Mouse (Mus musculus) neural tube, embryonic 11.5 days (tissue): ENCODE data around the gene Fam166a. TPM values are rescaled to one million over a fixed set of nuclear protein-coding genes. Genes with fewer than 3 reads are reported as not detected.

ENCODE experiments used
- ATAC-seq: fragments of 200-750 bp; cut with Nextera tagmentation; 2 replicates; pipeline ENCODE4 v1.8.0; 2017; ENCODE audit warnings: moderate number of reproducible peaks, mild to moderate bottlenecking, moderate TSS enrichment, moderate library complexity; ENCODE audit not compliant: insufficient read depth, low FRiP score, low TSS enrichment
- DNase-seq: peaks from one replicate; pipeline ENCODE4 v3.0.0-alpha.2; 2015; ENCODE audit warnings: low spot score
- H3K27ac ChIP-seq: fragments of 300-500 bp; sonication (generic); 2 replicates; pipeline ENCODE4 v1.5.1; 2014; ENCODE audit warnings: low read depth, mild to moderate bottlenecking, low read length
- H3K27me3 ChIP-seq: fragments of 300-500 bp; sonication (generic); 2 replicates; pipeline ENCODE4 v1.6.1; 2014; ENCODE audit warnings: mild to moderate bottlenecking, low read length, mixed read lengths; ENCODE audit not compliant: control insufficient read depth, insufficient read depth
- H3K36me3 ChIP-seq: fragments of 300-500 bp; sonication (generic); 2 replicates; pipeline ENCODE4 v1.6.1; 2014; ENCODE audit warnings: mild to moderate bottlenecking, low read length, moderate library complexity, mixed read lengths; ENCODE audit not compliant: control insufficient read depth, insufficient read depth
- H3K4me1 ChIP-seq: fragments of 300-500 bp; sonication (generic); 2 replicates; pipeline ENCODE4 v1.6.1; 2014; ENCODE audit warnings: low read length, mixed read lengths; ENCODE audit not compliant: control insufficient read depth, insufficient read depth
- H3K4me2 ChIP-seq: fragments of 300-500 bp; sonication (generic); 2 replicates; pipeline ENCODE4 v1.6.1; 2014; ENCODE audit warnings: low read depth, mild to moderate bottlenecking, moderate library complexity
- H3K4me3 ChIP-seq: fragments of 300-500 bp; sonication (generic); 2 replicates; pipeline ENCODE4 v1.5.1; 2014; ENCODE audit warnings: low read depth, low read length
- H3K9ac ChIP-seq: fragments of 300-500 bp; sonication (generic); 2 replicates; pipeline ENCODE4 v1.6.1; 2014; ENCODE audit warnings: mild to moderate bottlenecking, low read length
- H3K9me3 ChIP-seq: fragments of 300-500 bp; sonication (generic); 2 replicates; pipeline ENCODE4 v1.6.1; 2016; ENCODE audit warnings: low read length; ENCODE audit not compliant: control insufficient read depth
- WGBS: fragments of 180-500 bp; shearing (Covaris S2); extraction: QIAGEN DNeasy Blood & Tissue Kit; methylation state at CpG from one replicate; pipeline ENCODE4 v1.1.7; 2014; 5-methylcytosine and 5-hydroxymethylcytosine counted together
- polyA plus RNA-seq: library from polyadenylated mRNA; unstranded; fragments of >200 nt; fragmentation: Nextera tagmentation; extraction: Ambion mirVana; gene quantifications from 2 replicates; pipeline ENCODE4 v1.2.1, GENCODE M21; 2014

Gene Fam166a
- polyA plus RNA-seq, 1 experiment from 2014 or later, result not detected

- ATAC-seq (no peak), DNase-seq (no peak)
- Histone ChIP-seq H3K4me3 (peak within 1 kb of the TSS; percentile 78), H3K4me2 (peak within 1 kb of the TSS; percentile 79), H3K9me3 (no peaks in the 10 kb centered on the region), H3K36me3 (no peaks in the 10 kb centered on the region), H3K4me1 (peaks cover 11% of the 10 kb centered on the region), H3K9ac (peak within 1 kb of the TSS; percentile 76), H3K27me3 (no peaks in the 10 kb centered on the region), H3K27ac (peak within 1 kb of the TSS; percentile 89)
- WGBS, result 0% methylated on average over 17 of the region's 17 CpGs
These were observed 5.9 kb downstream of the Fam166a start, which contains the start of gene Tubb4b for GRCm38 (mm10) chr2:25224492-25224765. Gene Tubb4b, minus strand, starts transcription at chr2:25224702.

DNA sequence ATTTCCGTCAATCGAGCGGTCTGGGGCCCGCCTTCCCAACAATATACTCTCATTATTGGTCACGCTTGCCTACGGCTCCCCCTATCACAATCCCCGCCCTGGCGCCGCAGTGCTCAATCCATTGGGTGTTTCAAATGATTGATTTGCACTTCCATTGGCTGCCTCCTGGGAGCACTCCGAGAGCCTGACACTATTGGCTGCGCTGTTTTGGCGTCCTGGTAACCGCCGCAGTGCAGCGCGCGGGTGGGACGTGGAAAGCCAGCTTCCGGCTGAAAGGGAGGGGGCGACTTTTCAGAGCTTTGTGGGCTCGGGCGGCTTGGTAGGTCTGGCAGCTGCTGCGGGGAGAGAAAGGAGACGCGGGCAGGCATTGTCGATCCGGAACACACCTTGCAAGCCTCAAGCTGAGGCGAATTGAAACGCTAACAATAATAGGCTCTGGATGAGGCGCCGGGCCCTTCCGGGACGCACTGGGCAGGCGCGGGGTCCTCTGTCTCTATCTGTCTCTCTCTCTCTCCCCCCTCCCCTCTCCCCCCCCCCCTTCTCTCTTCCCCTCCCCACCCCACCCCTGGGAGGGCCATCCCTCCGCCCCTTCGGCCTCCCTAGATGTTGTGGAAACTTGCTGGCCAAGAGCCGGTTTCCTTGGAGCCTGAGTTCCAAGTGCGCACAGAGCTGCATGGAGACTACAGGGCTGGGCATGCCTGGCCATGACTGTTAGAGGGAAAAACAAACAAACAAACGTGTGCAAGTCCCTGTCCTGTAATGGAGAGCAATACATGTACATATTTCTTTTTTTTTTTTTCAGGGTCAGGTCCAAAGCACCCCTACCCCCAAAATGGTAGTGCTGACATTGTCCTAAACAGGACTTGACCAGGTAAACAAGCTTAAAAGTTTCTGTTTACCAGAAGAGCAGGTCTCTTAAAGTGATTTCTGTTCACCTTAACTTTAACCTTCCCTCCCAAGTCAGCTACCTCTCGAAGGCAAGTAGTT, 6.5 kb downstream of the Fam166a start:
- H3K27ac ChIP-seq, result peak overlapping the region; percentile 89
- 2% methylated on average over 39 of the region's 41 CpGs for WGBS
- peak overlapping the region; percentile 70 for H3K9ac ChIP-seq
- H3K4me2 ChIP-seq, result peak overlapping the region; percentile 54
- peak overlapping the region; percentile 78 for H3K4me3 ChIP-seq
- peaks cover 11% of the 10 kb centered on the region for H3K4me1 ChIP-seq
- H3K36me3 ChIP-seq, result no peaks in the 10 kb centered on the region
- H3K9me3 ChIP-seq, result no peaks in the 10 kb centered on the region
- peak; percentile 96 for ATAC-seq
- no peaks in the 10 kb centered on the region for H3K27me3 ChIP-seq
- DNase-seq, result peak; percentile 98

DNA sequence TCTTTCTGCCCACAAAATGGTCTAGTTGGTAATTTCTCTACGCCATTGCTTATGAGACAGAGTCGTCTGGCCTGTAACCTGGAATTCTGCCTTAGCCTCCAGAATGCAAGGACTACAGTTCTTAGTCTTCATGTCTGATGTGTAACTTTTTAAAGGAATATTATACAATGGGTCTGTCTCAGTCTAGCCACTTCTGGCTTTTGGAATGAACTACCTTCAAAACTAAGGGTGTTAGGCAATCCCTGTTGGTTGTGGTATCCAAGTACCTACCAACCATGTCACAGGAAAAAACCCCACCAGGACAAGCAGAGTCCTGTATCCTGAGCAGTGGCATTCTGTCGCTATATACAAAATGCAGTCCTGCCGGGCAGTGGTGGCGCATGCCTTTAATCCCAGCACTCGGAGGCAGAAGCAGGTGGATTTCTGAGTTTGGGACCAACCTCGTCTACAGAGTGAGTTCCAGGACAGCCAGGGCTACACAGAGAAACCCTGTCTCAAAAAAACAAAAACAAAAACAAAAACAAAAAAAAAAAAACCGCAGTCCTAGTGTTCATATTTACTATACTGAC, 7.3 kb downstream of the Fam166a start:
- Histone ChIP-seq H3K4me2 (peak overlapping the region; percentile 54), H3K9me3 (no peaks in the 10 kb centered on the region), H3K9ac (peak overlapping the region; percentile 70; the same call in 1 of the 2 replicates), H3K36me3 (no peaks in the 10 kb centered on the region), H3K4me1 (peaks cover 11% of the 10 kb centered on the region), H3K4me3 (peak overlapping the region; percentile 78; the same call in 1 of the 2 replicates), H3K27me3 (no peaks in the 10 kb centered on the region), H3K27ac (peak overlapping the region; percentile 89; the same call in 1 of the 2 replicates)
- ATAC-seq (no peak), DNase-seq (no peak)
- 83% methylated on average over 8 of the region's 8 CpGs for WGBS

GRCm38 (mm10) chr2:25226864-25227263, 8.3 kb downstream of the Fam166a start:
- DNase-seq, result no peak
- H3K9me3 ChIP-seq, result no peaks in the 10 kb centered on the region
- no peak overlapping the region for H3K27ac ChIP-seq
- ATAC-seq, result no peak
- no peaks in the 10 kb centered on the region for H3K27me3 ChIP-seq
- H3K36me3 ChIP-seq, result no peaks in the 10 kb centered on the region
- H3K4me3 ChIP-seq, result no peak overlapping the region
- H3K4me2 ChIP-seq, result no peak overlapping the region
- peaks cover 11% of the 10 kb centered on the region for H3K4me1 ChIP-seq
- WGBS, result 79% methylated on average over 5 of the region's 5 CpGs
- no peak overlapping the region for H3K9ac ChIP-seq

DNA sequence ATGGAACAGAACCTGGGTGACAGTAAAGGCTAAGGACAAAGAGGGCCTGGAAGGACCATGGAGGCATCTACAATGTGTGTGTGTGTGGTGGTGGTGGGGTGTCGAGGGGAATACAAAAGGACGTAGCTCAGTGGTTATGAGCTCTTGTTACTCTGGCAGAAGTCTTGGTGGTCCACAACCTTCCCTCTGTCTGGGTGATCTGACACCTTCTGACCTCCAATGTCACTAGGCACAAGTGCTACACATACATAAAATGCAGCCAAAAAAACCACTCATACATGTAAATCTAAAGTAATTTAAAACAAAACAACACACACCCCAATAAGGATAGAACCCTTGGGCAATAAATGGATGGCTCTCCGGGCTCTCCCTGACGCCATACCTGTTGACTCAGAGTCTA, 8.9 kb downstream of the Fam166a start:
- H3K9ac ChIP-seq, result no peak overlapping the region
- H3K4me1 ChIP-seq, result peaks cover 11% of the 10 kb centered on the region
- H3K9me3 ChIP-seq, result no peaks in the 10 kb centered on the region
- no peak overlapping the region for H3K27ac ChIP-seq
- no peak overlapping the region for H3K4me2 ChIP-seq
- ATAC-seq (no peak), DNase-seq (no peak)
- 87% methylated on average over 4 of the region's 4 CpGs for WGBS
- no peaks in the 10 kb centered on the region for H3K27me3 ChIP-seq
- no peaks in the 10 kb centered on the region for H3K36me3 ChIP-seq
- H3K4me3 ChIP-seq, result no peak overlapping the region

DNA sequence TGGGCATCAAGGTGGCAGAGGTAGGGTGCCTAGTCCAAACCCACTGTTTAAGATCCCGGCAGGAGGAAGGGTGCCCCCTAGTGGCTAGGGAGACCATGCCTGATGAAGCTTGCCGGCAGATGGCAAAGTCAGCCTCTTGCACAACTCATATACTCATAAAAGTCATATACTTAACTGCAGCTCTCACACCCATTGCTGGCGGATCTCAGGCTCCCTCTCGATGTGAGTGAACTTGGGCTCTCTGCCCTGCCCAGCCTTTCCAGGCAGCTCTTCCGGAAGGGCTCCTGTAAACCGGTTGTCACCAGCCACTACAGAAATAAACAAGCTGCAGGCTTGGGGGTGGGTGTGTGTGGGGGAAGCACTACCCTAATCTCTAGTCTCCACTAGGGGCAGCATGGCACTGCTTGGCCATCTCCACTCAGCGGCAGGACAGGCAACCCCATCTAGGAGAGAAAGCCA, 9.9 kb downstream of the Fam166a start:
- no peaks in the 10 kb centered on the region for H3K36me3 ChIP-seq
- 0 out of 2 replicates have a peak overlapping the region, but pooled peaks have one; percentile 27 for H3K4me2 ChIP-seq
- H3K9ac ChIP-seq, result no peak overlapping the region
- 0 out of 2 replicates have a peak overlapping the region, but pooled peaks have one; percentile 4 for H3K4me3 ChIP-seq
- H3K9me3 ChIP-seq, result no peaks in the 10 kb centered on the region
- WGBS, result under 1% methylated on average over 7 of the region's 7 CpGs
- no peak overlapping the region for H3K27ac ChIP-seq
- ATAC-seq, result no peak
- H3K27me3 ChIP-seq, result no peaks in the 10 kb centered on the region
- peaks cover 7% of the 10 kb centered on the region for H3K4me1 ChIP-seq
- peak; percentile 83 for DNase-seq

DNA sequence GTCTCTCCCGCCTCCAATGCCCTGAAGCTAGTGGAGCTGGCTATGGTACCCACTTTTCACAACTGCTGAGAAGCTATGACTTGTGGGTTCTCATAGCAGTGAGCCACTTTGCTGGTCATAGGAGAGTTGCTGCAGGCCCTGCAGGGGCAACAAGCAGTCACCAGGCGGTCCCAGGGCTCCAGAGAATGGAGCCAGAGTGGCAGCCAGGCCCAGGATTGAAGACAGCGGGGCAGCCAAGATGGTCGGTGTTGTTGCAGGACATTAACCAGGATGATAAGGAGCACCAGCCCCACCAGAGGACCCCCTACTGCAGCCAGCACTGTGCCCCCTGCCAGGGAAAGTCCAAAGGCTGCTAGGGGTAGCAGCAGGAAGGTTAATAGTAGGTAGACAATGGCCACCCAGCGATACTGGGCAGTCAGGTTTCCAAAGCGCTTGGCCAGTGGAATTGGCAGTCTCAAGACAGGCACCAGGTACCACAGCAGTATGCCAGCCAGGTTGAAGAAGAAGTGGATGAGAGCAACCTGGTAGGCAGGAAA, 10.5 kb downstream of the Fam166a start:
- no peak overlapping the region for H3K27ac ChIP-seq
- H3K36me3 ChIP-seq, result no peaks in the 10 kb centered on the region
- no peaks in the 10 kb centered on the region for H3K9me3 ChIP-seq
- no peak for ATAC-seq
- no peaks in the 10 kb centered on the region for H3K27me3 ChIP-seq
- DNase-seq, result no peak
- 0 out of 2 replicates have a peak overlapping the region, but pooled peaks have one; percentile 4 for H3K4me3 ChIP-seq
- H3K9ac ChIP-seq, result no peak overlapping the region
- no peak overlapping the region for H3K4me2 ChIP-seq
- peaks cover 5% of the 10 kb centered on the region; the same call in 1 of the 2 replicates for H3K4me1 ChIP-seq
- WGBS, result 70% methylated on average over 6 of the region's 6 CpGs

GRCm38 (mm10) chr2:25229582-25229981, 11.0 kb downstream of the Fam166a start:
- ATAC-seq (no peak), DNase-seq (no peak)
- Histone ChIP-seq H3K36me3 (no peaks in the 10 kb centered on the region), H3K27ac (no peak overlapping the region), H3K4me1 (peaks cover 5% of the 10 kb centered on the region; the same call in 1 of the 2 replicates), H3K9ac (no peak overlapping the region), H3K27me3 (no peaks in the 10 kb centered on the region), H3K4me2 (no peak overlapping the region), H3K9me3 (no peaks in the 10 kb centered on the region), H3K4me3 (no peak overlapping the region)
- 83% methylated on average over 5 of the region's 5 CpGs for WGBS
